Mouse (Mus musculus): ENCODE measurements around the gene Cmtm8. TPM values are rescaled to one million over a fixed set of nuclear protein-coding genes. Genes with fewer than 3 reads are reported as not detected.

Gene Cmtm8
- polyA plus RNA-seq, 1 experiment from 2014 or later = 39.6 TPM

- H3K4me1 ChIP-seq (ENCODE audit: insufficient read depth, low read length) = no peaks in the 10 kb centered on the region
- peak overlapping the region; percentile 72 for H3K9ac ChIP-seq (replicated peaks; ENCODE audit: low read length)
- peak overlapping the region; percentile 54 for H3K27ac ChIP-seq (ENCODE audit: low read length)
- WGBS = 6% methylated on average over 36 of the region's 36 CpGs
- H3K36me3 ChIP-seq (ENCODE audit: insufficient read depth, low read length) = peaks cover 23% of the 10 kb centered on the region
- peak overlapping the region; percentile 55 for H3K4me3 ChIP-seq (ENCODE audit: low read length)
- no peaks in the 10 kb centered on the region for H3K9me3 ChIP-seq (ENCODE audit: low read length)
- ATAC-seq (ENCODE audit: low FRiP score, low TSS enrichment) = peak; percentile 94
- H3K27me3 ChIP-seq (ENCODE audit: insufficient read depth, low read length) = no peaks in the 10 kb centered on the region
- peak overlapping the region; percentile 78 for H3K4me2 ChIP-seq (replicated peaks; ENCODE audit: low read depth, low read length)
Measured at GRCm38 (mm10) chr9:114752863-114753484, 91.0 kb downstream of the Cmtm8 start.

DNA sequence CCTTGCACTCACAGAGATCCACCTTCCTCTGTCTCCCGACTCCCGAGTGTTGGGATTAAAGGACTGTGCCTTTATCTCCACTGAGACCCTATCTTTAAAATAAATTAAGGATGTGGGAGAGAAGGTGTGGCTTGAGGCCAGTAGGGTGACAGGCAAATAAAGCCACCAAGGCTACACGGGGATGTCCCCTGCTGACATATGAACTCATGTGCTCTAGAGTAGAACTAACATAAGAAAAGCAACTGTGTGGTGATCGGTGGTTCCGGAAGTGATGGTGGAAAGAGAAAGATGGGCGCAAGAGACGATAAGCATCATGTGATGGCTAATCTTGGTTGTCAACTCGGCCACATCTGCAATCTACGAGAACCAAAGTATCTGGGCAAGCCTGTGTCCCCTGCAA lies 91.6 kb downstream of the Cmtm8 start:
- Histone ChIP-seq H3K36me3 (ENCODE audit: insufficient read depth, low read length) (peaks cover 28% of the 10 kb centered on the region), H3K27ac (ENCODE audit: low read length) (no peak overlapping the region), H3K9ac (replicated peaks; ENCODE audit: low read length) (no peak overlapping the region), H3K4me3 (ENCODE audit: low read length) (0 out of 2 replicates have a peak overlapping the region, but pooled peaks have one; percentile 55), H3K9me3 (ENCODE audit: low read length) (no peaks in the 10 kb centered on the region), H3K4me2 (replicated peaks; ENCODE audit: low read depth, low read length) (peak overlapping the region; percentile 78), H3K4me1 (ENCODE audit: insufficient read depth, low read length) (no peaks in the 10 kb centered on the region; the same call in 1 of the 2 replicates), H3K27me3 (ENCODE audit: insufficient read depth, low read length) (no peaks in the 10 kb centered on the region)
- no peak for ATAC-seq (ENCODE audit: low FRiP score, low TSS enrichment)
- 81% methylated on average over 9 of the region's 9 CpGs for WGBS

DNA sequence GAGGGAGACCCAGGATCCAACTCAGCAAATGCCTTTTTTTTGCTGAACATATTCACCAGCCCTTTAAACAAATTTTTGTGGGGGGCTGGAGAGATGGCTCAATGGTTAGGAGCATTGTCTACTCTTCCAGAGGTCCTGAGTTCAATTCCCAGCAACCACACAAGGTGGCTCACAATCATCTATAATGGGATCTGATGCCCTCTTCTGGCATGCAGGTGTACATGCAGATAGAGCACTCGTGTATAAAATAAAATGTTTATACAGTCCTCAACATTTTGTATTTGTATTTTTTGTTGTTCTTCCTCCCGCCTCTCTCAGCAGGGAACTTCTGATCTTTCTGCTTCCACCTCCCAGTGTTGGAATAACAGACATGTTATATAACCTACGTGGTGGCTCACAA lies 92.4 kb downstream of the Cmtm8 start:
- Histone ChIP-seq H3K4me2 (replicated peaks; ENCODE audit: low read depth, low read length) (no peak overlapping the region), H3K27ac (ENCODE audit: low read length) (no peak overlapping the region), H3K27me3 (ENCODE audit: insufficient read depth, low read length) (no peaks in the 10 kb centered on the region), H3K36me3 (ENCODE audit: insufficient read depth, low read length) (peaks cover 26% of the 10 kb centered on the region), H3K9me3 (ENCODE audit: low read length) (no peaks in the 10 kb centered on the region), H3K4me1 (ENCODE audit: insufficient read depth, low read length) (no peaks in the 10 kb centered on the region; the same call in 1 of the 2 replicates), H3K4me3 (ENCODE audit: low read length) (no peak overlapping the region), H3K9ac (replicated peaks; ENCODE audit: low read length) (no peak overlapping the region)
- ATAC-seq (ENCODE audit: low FRiP score, low TSS enrichment) = no peak
- WGBS = 81% methylated on average over 3 of the region's 3 CpGs

DNA sequence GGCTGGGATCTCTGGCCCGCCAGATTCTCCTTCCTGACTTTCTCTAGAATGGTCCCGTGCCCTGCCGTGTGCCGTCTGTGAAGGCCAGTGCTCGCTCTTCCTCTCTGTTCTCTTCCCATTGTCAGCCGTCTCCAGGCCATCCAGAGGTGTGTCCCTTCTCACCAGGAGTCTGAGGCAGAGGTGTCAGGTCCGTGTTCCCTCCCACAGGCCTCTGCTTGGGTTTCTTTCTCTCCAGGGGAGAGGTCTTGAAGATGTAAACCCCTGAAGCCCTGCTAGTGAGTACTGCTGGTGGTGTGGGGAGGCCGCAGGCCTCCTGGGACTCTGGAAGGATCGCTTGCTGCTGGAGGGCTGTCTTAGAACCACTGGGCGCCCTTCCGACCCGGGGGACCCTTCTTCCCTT lies 96.5 kb downstream of the Cmtm8 start:
- Histone ChIP-seq H3K27me3 (ENCODE audit: insufficient read depth, low read length) (no peaks in the 10 kb centered on the region), H3K4me2 (replicated peaks; ENCODE audit: low read depth, low read length) (no peak overlapping the region), H3K9ac (replicated peaks; ENCODE audit: low read length) (no peak overlapping the region), H3K4me3 (ENCODE audit: low read length) (no peak overlapping the region), H3K9me3 (ENCODE audit: low read length) (no peaks in the 10 kb centered on the region), H3K27ac (ENCODE audit: low read length) (no peak overlapping the region), H3K36me3 (ENCODE audit: insufficient read depth, low read length) (peaks cover 20% of the 10 kb centered on the region), H3K4me1 (ENCODE audit: insufficient read depth, low read length) (no peaks in the 10 kb centered on the region; the same call in 1 of the 2 replicates)
- ATAC-seq (ENCODE audit: low FRiP score, low TSS enrichment) = no peak
- WGBS = 69% methylated on average over 12 of the region's 12 CpGs

DNA sequence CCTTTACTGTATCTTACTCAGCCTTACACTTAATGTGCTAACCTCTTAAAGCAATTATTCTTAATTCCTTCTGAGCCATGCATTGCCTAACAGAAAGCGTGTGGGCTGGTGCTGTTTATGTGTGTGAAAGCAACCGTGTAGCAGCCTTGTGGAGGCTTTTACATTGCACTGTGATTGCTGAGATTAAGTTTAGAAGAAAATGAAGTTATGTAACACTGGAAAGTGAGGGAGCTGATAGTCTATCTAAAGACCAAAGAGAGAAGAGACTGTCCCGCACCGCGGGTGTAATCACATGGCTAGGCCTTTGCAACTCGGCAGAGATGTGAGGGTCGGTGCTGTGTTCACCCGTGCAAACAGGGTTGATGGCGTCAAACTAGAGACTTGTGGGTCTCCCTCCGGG lies 96.9 kb downstream of the Cmtm8 start:
- H3K27me3 ChIP-seq (ENCODE audit: insufficient read depth, low read length) = no peaks in the 10 kb centered on the region
- no peak overlapping the region for H3K4me2 ChIP-seq (replicated peaks; ENCODE audit: low read depth, low read length)
- H3K9ac ChIP-seq (replicated peaks; ENCODE audit: low read length) = no peak overlapping the region
- H3K27ac ChIP-seq (ENCODE audit: low read length) = no peak overlapping the region
- H3K4me1 ChIP-seq (ENCODE audit: insufficient read depth, low read length) = no peaks in the 10 kb centered on the region; the same call in 1 of the 2 replicates
- peaks cover 20% of the 10 kb centered on the region for H3K36me3 ChIP-seq (ENCODE audit: insufficient read depth, low read length)
- no peaks in the 10 kb centered on the region for H3K9me3 ChIP-seq (ENCODE audit: low read length)
- WGBS = 58% methylated on average over 10 of the region's 10 CpGs
- ATAC-seq (ENCODE audit: low FRiP score, low TSS enrichment) = no peak; the same call in 1 of the 2 replicates
- no peak overlapping the region for H3K4me3 ChIP-seq (ENCODE audit: low read length)

DNA sequence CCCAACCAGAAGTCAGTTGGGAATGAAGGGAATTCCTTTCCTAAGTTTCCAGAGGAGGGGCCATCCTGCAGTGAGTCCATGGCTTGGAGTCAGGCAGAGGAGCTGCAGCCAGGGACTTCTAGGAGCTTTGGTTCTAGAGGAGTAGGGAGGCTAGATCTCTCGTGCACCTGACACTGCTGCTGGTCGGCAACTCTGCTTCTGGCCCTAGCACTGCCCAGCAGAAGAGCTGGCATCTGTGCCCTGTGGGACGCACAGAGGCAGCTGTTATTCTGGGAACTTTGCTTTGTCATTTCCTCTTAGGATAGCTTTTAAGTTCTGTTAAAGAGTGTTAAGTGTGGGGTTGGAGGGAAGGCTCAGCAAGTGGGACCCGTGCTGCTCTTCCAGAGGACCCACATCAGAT lies 98.3 kb downstream of the Cmtm8 start:
- no peak for ATAC-seq (ENCODE audit: low FRiP score, low TSS enrichment)
- 81% methylated on average over 4 of the region's 4 CpGs for whole genome bisulfite sequencing
- H3K36me3 ChIP-seq (ENCODE audit: insufficient read depth, low read length) = peaks cover 21% of the 10 kb centered on the region
- H3K4me2 ChIP-seq (replicated peaks; ENCODE audit: low read depth, low read length) = no peak overlapping the region
- no peak overlapping the region for H3K4me3 ChIP-seq (ENCODE audit: low read length)
- H3K27ac ChIP-seq (ENCODE audit: low read length) = no peak overlapping the region
- H3K27me3 ChIP-seq (ENCODE audit: insufficient read depth, low read length) = no peaks in the 10 kb centered on the region
- H3K4me1 ChIP-seq (ENCODE audit: insufficient read depth, low read length) = no peaks in the 10 kb centered on the region; the same call in 1 of the 2 replicates
- H3K9ac ChIP-seq (replicated peaks; ENCODE audit: low read length) = no peak overlapping the region
- no peaks in the 10 kb centered on the region for H3K9me3 ChIP-seq (ENCODE audit: low read length)

DNA sequence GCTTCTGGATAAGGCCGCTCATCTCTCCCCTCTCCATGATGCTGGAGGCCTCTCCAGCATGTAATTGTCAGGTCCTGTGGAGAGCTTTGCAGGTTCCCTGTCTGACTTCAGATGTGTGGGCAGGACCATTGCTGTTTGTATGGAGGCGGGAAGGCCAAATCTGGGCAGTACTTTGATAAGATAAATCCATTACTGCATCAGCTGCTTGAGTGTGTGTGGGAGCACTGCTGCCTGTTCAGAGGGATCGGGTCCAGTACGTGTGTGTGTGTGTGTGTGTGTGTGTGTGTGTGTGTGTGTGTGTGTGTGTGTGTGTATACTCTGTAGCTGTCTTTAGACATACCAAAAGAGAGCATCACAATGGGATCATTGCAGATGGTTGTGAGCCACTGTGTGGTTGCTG lies 98.8 kb downstream of the Cmtm8 start:
- no peak overlapping the region for H3K4me2 ChIP-seq (replicated peaks; ENCODE audit: low read depth, low read length)
- H3K27ac ChIP-seq (ENCODE audit: low read length) = no peak overlapping the region
- 77% methylated on average over 4 of the region's 4 CpGs for WGBS
- H3K36me3 ChIP-seq (ENCODE audit: insufficient read depth, low read length) = peaks cover 26% of the 10 kb centered on the region
- no peaks in the 10 kb centered on the region for H3K27me3 ChIP-seq (ENCODE audit: insufficient read depth, low read length)
- ATAC-seq (ENCODE audit: low FRiP score, low TSS enrichment) = no peak
- H3K4me1 ChIP-seq (ENCODE audit: insufficient read depth, low read length) = no peaks in the 10 kb centered on the region; the same call in 1 of the 2 replicates
- H3K9me3 ChIP-seq (ENCODE audit: low read length) = no peaks in the 10 kb centered on the region
- H3K4me3 ChIP-seq (ENCODE audit: low read length) = no peak overlapping the region
- no peak overlapping the region for H3K9ac ChIP-seq (replicated peaks; ENCODE audit: low read length)

- H3K27ac ChIP-seq (ENCODE audit: low read length) = no peak overlapping the region; the same call in 1 of the 2 replicates
- WGBS = 79% methylated on average over 2 of the region's 2 CpGs
Measured at GRCm38 (mm10) chr9:114742731-114743130, 101.2 kb downstream of the Cmtm8 start.

GRCm38 (mm10) chr9:114740336-114740735 lies 103.6 kb downstream of the Cmtm8 start:
- Histone ChIP-seq H3K27ac (ENCODE audit: low read length) (no peak overlapping the region), H3K4me1 (ENCODE audit: insufficient read depth, low read length) (peaks cover 15% of the 10 kb centered on the region), H3K9me3 (ENCODE audit: low read length) (no peaks in the 10 kb centered on the region), H3K4me2 (replicated peaks; ENCODE audit: low read depth, low read length) (no peak overlapping the region), H3K27me3 (ENCODE audit: insufficient read depth, low read length) (no peaks in the 10 kb centered on the region), H3K9ac (replicated peaks; ENCODE audit: low read length) (no peak overlapping the region), H3K4me3 (ENCODE audit: low read length) (no peak overlapping the region), H3K36me3 (ENCODE audit: insufficient read depth, low read length) (peaks cover 6% of the 10 kb centered on the region)
- WGBS = 84% methylated on average over 9 of the region's 9 CpGs
- no peak for ATAC-seq (ENCODE audit: low FRiP score, low TSS enrichment)

More at GRCm38 (mm10) chr9:114742731-114743130, 101.2 kb downstream of the Cmtm8 start:
- no peaks in the 10 kb centered on the region; the same call in 1 of the 2 replicates for H3K4me1 ChIP-seq (ENCODE audit: insufficient read depth, low read length)
- peaks cover 17% of the 10 kb centered on the region for H3K36me3 ChIP-seq (ENCODE audit: insufficient read depth, low read length)
- H3K4me2 ChIP-seq (replicated peaks; ENCODE audit: low read depth, low read length) = no peak overlapping the region
- no peak for ATAC-seq (ENCODE audit: low FRiP score, low TSS enrichment)
- H3K4me3 ChIP-seq (ENCODE audit: low read length) = no peak overlapping the region
- H3K9me3 ChIP-seq (ENCODE audit: low read length) = no peaks in the 10 kb centered on the region
- H3K9ac ChIP-seq (replicated peaks; ENCODE audit: low read length) = no peak overlapping the region
- no peaks in the 10 kb centered on the region for H3K27me3 ChIP-seq (ENCODE audit: insufficient read depth, low read length)
